ENCODE assay signal across 25 mouse cellular contexts in genomic region chr5:91724881-91725280, GRCm38 (mm10).
DNase-seq lines count a peak whose midpoint lies in the region; ATAC-seq and TF ChIP-seq lines count a peak whose summit lies in the region.
"Had no signal": no experiment of that assay in that cellular context is flagged by ENCODE, and none has a peak within 500 bp of the region (broad histone marks: within the 10 kb centered on the region; RNA-seq: fewer than 3 reads in every experiment).

No protein-coding gene starts in this region.

- no peak overlapping the region for H3K4me3 ChIP-seq in heart, embryonic 10.5 days
- H3K4me3 ChIP-seq in MEL (ENCODE audit: control insufficient read depth in 1 of 2, insufficient read depth in 1 of 2, low read depth in 2 of 2, low read length in 2 of 2) = peak overlapping the region; percentile 7 to 26; a peak in 3 of 4 replicates
- no peak overlapping the region for H3K4me3 ChIP-seq in hindbrain, embryonic 13.5 days

- no peak for TF ChIP-seq RAD21 in MEL (IDR thresholded peaks at IDR 0.05; ENCODE audit: low read depth, low read length)

- peaks cover 23% of the 10 kb centered on the region for H3K4me1 ChIP-seq in heart, embryonic 10.5 days
- peaks cover 32 to 76% of the 10 kb centered on the region in 2 experiments for H3K4me1 ChIP-seq in MEL (ENCODE audit: control insufficient read depth in 1 of 2, insufficient read depth in 2 of 2, low read length in 2 of 2)
- H3K4me1 ChIP-seq in hindbrain, embryonic 13.5 days (replicated peaks) = peaks cover 13% of the 10 kb centered on the region; the same call in 1 of the 2 replicates

- WGBS in heart, embryonic 10.5 days = 85% methylated on average over 1 of the region's 1 CpGs
- WGBS in hindbrain, embryonic 13.5 days = 100% methylated on average over 1 of the region's 1 CpGs

- H3K79me2 ChIP-seq in MEL (ENCODE audit: control insufficient read depth, insufficient read depth, low read length, poor library complexity) = peaks cover 16% of the 10 kb centered on the region

- H3K27me3 ChIP-seq in heart, embryonic 10.5 days (ENCODE audit: insufficient read depth, poor library complexity, severe bottlenecking) = no peaks in the 10 kb centered on the region
- H3K27me3 ChIP-seq in MEL (ENCODE audit: control insufficient read depth in 1 of 2, insufficient read depth in 2 of 2, low read length in 2 of 2) = no peaks in the 10 kb centered on the region
- peaks cover 19% of the 10 kb centered on the region for H3K27me3 ChIP-seq in hindbrain, embryonic 13.5 days
- H3K27me3 ChIP-seq: CH12.LX, Patski had no signal

- ATAC-seq in hindbrain, embryonic 13.5 days (ENCODE audit: low FRiP score) = no peak
- ATAC-seq: activated CD4-positive, CD25-positive, alpha-beta regulatory T cell, adult 4 months; CD4-positive, CD25-positive, alpha-beta regulatory T cell, adult 4 months; Patski had no signal

- H3K4me2 ChIP-seq in hindbrain, embryonic 13.5 days = no peak overlapping the region

- no peak for TF ChIP-seq CTCF in MEL (IDR thresholded peaks at IDR 0.05 in 2 of 3, conservative IDR thresholded peaks at IDR 0.05 in 1 of 3; ENCODE audit: control insufficient read depth in 1 of 3, insufficient read depth in 1 of 3, low read depth in 2 of 3, low read length in 3 of 3, poor library complexity in 1 of 3, severe bottlenecking in 1 of 3)

- H3K27ac ChIP-seq in heart, embryonic 10.5 days = no peak overlapping the region
- H3K27ac ChIP-seq in MEL (ENCODE audit: control insufficient read depth, low read depth, low read length) = peak overlapping the region; percentile 100
- H3K27ac ChIP-seq in hindbrain, embryonic 13.5 days = no peak overlapping the region

- no peaks in the 10 kb centered on the region for H3K9me3 ChIP-seq in heart, embryonic 10.5 days
- no peaks in the 10 kb centered on the region for H3K9me3 ChIP-seq in MEL (replicated peaks; ENCODE audit: insufficient read depth, low read length)
- no peaks in the 10 kb centered on the region for H3K9me3 ChIP-seq in hindbrain, embryonic 13.5 days
- H3K9me3 ChIP-seq: G1E had no signal

- no peaks in the 10 kb centered on the region for H3K36me3 ChIP-seq in heart, embryonic 10.5 days
- peaks cover 0 to 84% of the 10 kb centered on the region in 2 experiments; a peak in 2 of 4 replicates for H3K36me3 ChIP-seq in MEL (ENCODE audit: control insufficient read depth in 1 of 2, insufficient read depth in 2 of 2, low read length in 2 of 2)
- no peaks in the 10 kb centered on the region for H3K36me3 ChIP-seq in hindbrain, embryonic 13.5 days
- H3K36me3 ChIP-seq: G1E had no signal

- TF ChIP-seq EP300 in MEL (IDR thresholded peaks at IDR 0.05; ENCODE audit: low read depth in 1 of 2, low read length in 2 of 2) = no peak

- H3K9ac ChIP-seq in MEL (ENCODE audit: control insufficient read depth, low read depth, low read length, poor library complexity, severe bottlenecking) = peak overlapping the region; percentile 71
- no peak overlapping the region for H3K9ac ChIP-seq in hindbrain, embryonic 13.5 days

- peak in 1 of 2 experiments; percentile 96; a peak in 1 of 4 replicates for TF ChIP-seq POLR2A in MEL (IDR thresholded peaks at IDR 0.05; ENCODE audit: control insufficient read depth in 1 of 2, insufficient read depth in 1 of 2, low read depth in 1 of 2, low read length in 2 of 2, poor library complexity in 1 of 2)

- peak; percentile 52 for DNase-seq in heart, embryonic 10.5 days (ENCODE audit: low spot score)
- no peak for DNase-seq in heart, adult 9 months (ENCODE audit: low spot score in 2 of 2)
- peak; percentile 53 for DNase-seq in A20 (ENCODE audit: low read depth, low spot score)
- DNase-seq in MEL (ENCODE audit: low read depth, low spot score) = peak; percentile 95
- DNase-seq in MEL-GATA-1-ER (ENCODE audit: extremely low read depth, low read depth) = peak; percentile 79
- DNase-seq in embryo, embryonic 11 days = no peak
- DNase-seq in cerebellum, postnatal 4 days (ENCODE audit: low spot score in 2 of 2) = no peak
- DNase-seq: adrenal gland, adult 2 months; adrenal gland, adult 8-10 months; adrenal gland, postnatal 10 days; adrenal gland, postnatal 14 days; adrenal gland, postnatal 25 days; adrenal gland, postnatal 36 days; B cell, adult 2 months; cerebellum, adult 11 months; cerebellum, adult 11-12 months; cerebellum, adult 18-20 months; cerebellum, adult 2 months; cerebellum, adult 8-10 months had no signal

TF ChIP-seq in MEL, 35 proteins besides CTCF, POLR2A, EP300 and RAD21:
- no peak for TF ChIP-seq MAFK (IDR thresholded peaks at IDR 0.05; ENCODE audit: borderline replicate concordance, low read depth, low read length)
- TF ChIP-seq TBP (IDR thresholded peaks at IDR 0.05; ENCODE audit: low read depth, low read length) = peak; percentile 98
- peak; percentile 40; the same call in 1 of the 2 replicates for TF ChIP-seq POLR2AphosphoS5 (IDR thresholded peaks at IDR 0.05; ENCODE audit: borderline replicate concordance, low read depth, low read length)

Comparison
In these comparisons a context has a peak if more than half of its experiments do, and no peak if none do; other contexts are left out.
1. DNase-seq: peak in heart, embryonic 10.5 days (single experiment), A20 (single experiment), MEL (single experiment) and MEL-GATA-1-ER (single experiment); none in heart, adult 9 months (0 of 2), embryo, embryonic 11 days (single experiment) and cerebellum, postnatal 4 days (0 of 2).
2. H3K4me3 ChIP-seq: peak in MEL (2 of 2); none in heart, embryonic 10.5 days (single experiment) and hindbrain, embryonic 13.5 days (single experiment).